Mouse (Mus musculus) monocyte, adult 2 months (primary cell): ENCODE measurements around the gene Gpc6.

Source experiments
- DNase-seq, 2 experiments: peaks; one replicate each; pipeline ENCODE4 v3.0.0; 2022; ENCODE audit warnings: low spot score in 2 of 2, low read depth in 1 of 2

The Gpc6 gene

DNA sequence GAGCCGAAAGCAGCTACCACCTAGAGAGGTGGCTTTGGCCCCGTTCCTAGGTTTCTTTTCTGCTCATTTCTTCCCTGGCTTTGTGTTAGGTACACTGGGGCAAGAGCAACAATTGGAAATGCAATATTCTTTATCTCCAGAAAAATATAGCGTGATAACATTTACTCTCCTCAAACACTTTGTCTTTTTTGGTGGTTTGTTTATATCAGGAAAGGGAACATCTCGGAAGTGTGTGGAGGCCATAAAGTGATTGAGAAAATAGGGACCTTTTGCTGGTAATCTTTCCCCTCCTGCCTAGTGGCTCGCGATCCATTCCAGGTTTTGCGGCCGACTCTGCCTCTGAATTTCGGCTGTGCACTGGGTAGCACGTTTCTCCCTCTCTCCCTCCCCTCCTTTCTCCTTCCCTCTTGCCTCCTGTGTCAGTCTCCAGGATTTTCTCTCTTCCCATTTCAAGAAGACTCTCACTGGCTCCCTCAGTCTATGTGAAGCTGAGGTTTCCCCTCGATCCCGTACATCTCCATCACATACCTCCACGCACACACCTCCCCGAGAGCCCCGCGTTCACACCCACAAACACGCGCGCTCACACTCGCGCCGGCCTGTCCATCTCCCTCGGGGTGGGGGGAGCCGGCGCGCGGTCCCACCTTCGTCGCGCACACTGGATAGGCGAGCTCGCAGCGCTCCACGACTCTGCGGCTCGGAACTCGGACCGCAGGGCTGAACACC, at the start of gene Gpc6:
Gene Gpc6, plus strand, starts transcription at position 440 of the 726 bp plus-strand sequence.
- no peak for DNase-seq

DNA sequence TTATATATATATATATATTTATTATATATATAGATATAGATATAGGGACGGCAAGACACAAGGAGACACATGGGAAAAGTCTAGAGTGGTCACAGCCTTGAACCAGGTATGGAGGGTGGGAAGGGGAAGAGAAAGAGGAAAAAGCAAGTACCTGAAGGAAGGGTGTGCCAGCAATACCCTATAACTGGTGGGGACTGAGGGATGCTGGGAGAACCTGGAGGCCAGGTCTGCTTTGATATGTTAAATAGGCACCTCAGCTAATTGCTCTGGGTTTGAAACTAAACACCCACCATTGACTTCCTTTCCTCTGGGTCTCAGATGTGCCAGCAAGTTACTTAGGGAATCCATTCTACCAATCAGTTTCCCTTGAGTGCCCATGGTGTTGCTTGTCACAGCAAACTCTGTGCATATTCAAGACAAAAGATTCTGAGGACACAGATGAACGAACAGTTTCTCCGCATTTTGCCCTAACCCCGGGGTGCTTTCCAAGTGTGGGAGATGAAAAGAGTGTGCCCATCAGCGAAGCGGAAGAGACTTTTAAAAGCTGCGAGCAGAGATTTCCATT, 42.6 kb upstream of the Gpc6 start:
- DNase-seq: no peak

DNA sequence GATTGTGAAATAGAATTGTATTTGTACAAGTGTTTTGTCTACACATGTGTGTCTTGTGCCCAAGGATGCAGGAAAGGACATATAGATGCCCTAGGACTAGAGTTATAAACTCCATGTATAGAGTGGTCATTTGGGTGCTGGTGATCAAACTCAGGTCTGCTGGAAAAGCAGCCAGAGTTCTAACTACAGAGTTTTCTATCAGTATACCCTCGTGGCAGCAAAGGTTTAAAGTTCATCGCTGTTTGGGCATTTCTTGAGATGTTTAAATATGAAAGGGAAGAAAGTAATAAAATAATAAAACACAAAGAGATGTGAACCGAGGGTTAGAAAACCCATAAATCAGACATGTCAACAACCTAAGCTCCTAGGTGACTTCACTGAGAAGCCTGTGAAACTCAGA, 30.8 kb upstream of the Gpc6 start:
- no peak for DNase-seq

DNA sequence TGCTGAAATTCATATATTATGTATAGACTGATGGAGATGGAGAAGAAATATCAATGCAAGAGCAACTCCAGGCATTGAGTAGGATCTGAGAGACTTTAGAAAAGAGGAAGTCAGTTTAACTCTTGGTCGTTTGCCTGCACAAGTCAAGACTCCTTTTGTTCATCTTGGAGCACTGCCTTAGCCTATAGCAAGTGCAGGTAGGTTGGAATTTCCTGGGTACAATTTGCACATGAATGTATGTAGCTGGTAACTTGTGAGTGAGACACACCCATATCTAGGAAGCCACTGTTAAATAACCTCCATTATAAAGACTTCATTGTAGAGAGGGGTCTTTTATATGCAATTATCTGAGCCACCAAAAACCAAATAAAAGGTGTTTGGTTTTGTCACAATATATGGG, 27.1 kb upstream of the Gpc6 start:
- no peak for DNase-seq

DNA sequence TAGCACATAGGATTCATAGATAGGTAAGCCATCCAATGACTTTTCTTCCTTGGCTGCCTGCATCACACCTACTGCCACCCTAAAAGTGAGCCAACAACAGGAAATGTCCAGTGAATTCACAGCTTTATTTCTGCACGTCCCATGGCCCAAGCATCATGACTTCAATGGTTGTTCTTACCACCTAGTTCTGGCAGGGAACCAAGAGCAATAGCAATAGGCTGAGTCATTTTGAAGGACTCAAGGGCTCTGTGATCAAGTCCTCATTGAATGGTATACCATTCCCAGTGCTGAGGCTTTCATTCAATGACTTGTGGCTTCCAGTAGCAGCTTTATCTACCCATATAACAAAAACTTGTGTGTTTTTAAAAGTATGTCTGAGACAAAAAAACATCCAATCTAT, 13.3 kb upstream of the Gpc6 start:
- no peak for DNase-seq

DNA sequence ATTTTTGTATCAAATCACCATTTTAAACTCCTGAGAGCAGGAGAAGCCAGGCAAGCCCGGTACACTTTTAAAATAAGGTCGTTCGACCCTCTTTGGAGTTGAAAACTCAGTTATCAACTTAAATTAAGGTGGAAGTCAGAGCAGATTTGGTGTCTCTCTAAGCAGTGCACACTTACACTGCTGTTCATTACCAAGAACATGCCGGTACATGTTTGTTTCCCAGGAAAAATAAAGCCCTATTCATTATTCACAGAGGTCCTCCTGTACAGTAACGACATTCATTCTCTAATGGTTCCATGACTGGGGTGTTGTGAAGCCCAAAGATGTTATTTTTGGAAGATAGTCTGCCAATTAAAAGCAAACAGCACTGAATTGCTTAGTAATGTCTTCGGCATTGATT, 8.2 kb upstream of the Gpc6 start:
- no peak for DNase-seq

DNA sequence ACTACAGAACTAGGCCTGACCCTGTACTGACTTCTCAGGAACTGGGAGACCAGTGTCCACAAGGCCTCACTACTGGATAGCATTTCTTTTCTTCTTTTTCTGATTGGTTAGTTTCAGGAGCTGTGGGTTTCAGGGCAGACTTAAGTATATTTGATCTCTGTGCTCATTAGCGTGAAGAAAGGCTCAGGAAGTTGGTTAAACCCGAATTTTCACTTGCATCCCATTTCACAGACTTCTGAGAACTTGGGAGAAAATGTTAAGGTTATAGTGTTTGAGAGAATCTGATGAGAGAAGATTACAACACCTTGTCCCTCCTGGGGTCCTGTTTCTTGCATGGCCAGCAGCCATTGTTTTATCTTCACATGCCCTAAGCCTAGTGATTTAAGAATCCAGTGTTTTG, 849 bp upstream of the Gpc6 start:
- DNase-seq: no peak

DNA sequence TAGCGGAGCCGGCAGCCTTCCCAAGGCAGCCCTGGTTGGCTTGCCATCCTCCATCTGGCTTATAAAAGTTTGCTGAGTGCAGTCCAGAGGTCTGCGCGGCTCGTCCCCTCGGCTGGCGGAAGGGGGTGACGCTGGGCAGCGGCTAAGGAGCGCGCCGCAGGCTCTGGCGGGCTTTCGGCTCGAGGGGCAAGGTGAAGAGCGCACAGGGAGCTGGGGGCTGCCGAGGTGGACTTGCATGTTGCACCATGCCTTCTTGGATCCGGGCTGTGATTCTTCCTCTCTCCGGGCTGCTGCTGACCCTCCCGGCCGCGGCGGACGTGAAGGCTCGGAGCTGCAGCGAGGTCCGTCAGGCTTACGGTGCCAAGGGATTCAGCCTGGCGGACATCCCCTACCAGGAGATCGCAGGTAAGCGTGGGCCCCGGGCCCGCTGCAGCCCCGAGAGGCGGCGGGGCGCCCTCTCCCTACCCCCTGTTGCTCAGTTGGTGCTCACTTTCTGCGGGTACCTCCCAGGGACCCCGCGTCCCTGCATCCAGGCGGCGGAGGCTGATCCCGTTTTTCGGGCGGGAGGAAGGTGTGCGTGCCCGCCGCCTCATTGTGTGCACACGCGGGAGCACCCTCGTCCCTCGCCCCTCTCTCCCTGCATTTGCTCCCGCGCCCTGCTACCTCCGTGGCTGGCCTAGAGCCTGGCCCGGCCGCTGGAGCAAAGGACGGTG, 732 bp downstream of the Gpc6 start:
- no peak for DNase-seq

DNA sequence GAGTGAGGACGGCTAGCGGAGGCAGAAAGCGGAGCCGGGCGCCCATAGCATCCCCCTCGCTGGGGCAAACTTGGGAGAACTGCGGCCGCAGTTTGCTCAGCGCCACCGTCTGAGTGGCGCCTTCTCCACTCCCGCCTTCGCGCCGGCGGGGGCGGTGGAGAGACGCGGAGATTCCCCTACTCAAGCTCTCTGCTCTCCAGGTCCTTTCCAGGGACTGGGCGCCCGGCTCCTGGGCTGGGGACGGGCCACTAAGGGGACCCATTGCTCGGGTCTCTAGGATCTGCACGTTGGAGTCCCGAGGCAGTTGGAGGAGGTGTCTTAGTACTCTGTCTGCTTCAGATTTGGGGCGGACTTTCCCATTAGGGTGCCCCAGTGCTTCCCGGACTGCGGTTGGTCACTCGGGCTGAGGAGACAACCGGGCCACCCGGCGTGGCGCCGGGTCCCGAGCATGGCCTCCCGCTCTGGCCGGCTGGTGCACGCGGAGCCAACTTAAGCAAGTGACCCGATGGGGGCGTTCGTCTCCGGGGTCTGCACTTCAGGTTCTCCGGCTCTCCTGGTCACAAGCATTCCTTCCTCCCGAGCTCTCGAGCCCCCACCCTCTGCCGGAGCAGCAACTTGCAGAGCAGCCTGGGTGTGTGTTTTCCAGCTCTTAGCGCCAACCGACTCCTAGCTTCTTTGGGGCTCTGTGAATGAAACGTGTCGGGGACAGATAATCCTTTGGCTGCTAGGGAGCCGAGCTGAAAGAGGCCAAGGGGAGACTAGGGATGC, 1.5 kb downstream of the Gpc6 start:
- DNase-seq: no peak

DNA sequence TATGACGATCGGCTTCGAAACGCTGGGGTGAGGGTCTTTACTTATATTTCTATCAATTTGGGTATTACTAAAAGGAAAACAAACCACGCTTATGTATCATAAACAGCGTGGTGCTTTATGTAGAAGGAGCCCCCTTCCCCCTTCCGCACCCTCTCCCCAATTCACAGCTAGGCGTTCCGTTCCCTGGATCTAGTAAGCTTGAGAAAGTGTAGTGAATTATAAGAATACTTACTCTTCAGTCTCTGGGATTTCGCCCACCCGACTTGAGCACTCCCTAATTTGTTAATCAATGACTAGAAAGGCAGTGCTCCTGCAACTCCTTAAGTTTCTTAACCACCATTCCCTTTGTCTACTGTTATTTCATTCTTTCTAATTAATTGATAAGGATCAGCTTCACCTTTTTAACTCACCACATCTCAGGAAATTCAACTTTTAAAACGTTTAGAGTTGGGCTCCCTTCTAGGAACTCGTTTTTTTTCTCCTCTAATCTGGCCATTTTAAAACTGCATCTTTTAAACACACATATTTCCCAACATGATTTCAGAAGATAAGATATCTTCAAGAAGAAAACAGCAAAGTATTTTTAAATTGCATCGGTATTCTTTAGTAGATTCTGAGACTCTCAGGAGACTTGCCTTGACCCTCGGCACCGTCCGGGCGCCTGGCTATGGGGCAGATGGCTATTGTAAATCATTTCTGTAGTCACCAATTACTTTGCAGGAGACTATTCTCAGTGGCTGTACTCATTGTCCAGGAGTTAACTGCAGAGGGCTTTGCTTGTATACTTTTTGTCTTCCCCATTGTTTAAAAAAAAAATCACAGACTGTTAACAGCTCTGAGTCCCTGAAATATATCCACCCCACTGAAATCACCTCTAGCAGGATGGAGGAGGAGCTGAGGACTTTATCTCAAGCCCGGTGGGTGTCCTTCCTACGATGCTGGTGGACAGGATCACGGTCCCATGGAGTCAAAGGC, 2.5 kb downstream of the Gpc6 start:
- DNase-seq: no peak

DNA sequence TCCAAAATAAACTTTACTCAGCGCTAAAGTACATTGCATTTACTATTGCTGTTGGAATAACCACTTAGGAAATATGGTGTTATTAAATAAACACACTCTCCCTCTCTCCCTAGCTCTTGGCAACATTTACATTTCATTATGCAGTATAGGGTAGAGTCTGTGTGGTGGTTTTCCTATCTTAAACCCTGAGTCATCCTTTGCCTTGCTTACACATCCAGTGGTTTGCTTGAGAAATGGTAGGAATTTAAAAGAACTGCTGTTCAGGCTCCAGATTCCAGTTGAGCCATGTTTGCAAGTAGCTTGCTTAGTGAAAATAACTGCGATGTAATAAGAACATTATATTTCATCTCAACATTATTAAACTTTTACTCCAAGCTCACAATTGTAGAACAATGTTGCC, 3.3 kb downstream of the Gpc6 start:
- no peak for DNase-seq

DNA sequence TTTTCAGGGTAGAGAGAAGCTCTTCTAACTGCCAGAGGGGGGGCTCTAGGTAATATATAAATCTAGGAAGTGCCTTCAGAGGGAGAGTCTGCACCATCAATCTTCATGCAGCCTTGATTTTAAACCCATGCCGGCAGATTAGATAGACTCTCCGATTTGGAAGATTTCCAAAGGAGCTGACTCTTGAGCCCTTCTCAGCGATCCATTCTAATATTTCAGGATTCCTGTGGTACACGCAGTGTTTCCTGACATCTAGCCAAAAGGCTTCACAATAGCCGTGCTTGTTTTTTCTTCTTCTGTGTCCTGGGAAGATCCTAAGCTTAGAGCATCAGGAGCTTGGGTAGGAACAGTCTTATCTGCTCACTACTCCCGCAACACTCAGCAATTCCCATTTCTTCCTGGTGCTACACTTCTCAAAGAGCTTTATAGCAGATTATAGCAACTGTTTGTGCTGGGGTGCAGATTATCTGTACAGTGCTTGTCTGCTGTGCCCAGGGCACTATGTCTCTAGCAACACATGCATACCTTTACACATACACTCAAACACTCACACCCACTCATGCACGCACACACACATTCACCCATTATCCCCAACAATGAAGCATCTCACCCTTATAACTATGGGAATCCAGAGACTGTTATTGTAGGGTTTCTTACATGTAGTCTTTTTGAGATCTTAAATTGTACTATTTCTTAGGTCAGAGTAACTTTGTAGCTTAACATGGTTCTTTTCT, 3.8 kb downstream of the Gpc6 start:
- DNase-seq: no peak

DNA sequence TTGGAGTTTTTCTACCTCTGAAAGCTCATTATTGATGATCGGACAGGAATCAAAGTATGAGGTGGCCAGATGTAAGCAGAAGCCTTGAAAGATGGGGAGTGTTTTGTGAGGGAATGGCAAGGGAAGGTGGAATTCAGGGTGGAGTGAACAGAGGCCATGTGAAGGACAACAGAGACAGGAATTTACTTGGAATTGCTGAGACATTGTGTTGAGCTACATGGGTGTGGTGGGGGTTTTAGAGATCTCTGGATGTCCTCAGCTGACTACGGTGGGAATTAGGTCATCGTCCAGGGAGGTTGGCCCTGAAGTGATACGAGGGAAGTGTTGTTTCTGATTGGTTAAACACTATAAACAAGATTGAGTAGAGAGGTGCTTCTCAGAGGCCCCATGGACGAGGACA, 8.7 kb downstream of the Gpc6 start:
- DNase-seq: no peak

DNA sequence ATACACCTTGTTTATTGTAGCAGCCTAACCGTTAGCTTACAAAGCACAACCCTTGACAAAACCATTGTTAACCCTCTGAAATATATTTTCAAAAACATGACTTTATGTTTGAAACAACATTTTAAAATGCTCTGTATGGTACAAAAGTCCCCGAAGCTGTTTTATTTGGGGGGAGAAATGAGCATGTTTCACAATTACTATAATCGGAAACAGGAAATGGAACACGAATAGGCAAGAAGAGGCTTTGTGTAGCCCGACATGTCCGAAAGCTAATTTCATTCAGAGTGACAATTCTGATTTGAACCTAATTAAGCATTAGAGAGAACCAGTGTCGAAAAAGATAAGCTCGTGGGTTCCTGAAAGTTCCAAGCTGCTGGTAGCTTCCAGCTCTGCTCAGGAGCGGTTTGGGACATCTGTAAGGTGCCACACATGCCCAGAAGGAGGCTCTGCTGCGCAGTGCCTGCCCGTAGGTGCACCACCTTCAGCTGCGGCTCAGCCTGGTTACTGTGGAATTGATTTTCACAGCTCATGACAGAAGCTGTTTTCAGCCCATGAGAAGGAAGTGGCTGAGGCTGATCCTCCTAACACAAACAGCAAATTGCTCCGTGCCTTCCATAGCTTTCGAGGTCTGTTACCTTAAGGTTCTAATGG, 12.9 kb downstream of the Gpc6 start:
- DNase-seq: no peak

DNA sequence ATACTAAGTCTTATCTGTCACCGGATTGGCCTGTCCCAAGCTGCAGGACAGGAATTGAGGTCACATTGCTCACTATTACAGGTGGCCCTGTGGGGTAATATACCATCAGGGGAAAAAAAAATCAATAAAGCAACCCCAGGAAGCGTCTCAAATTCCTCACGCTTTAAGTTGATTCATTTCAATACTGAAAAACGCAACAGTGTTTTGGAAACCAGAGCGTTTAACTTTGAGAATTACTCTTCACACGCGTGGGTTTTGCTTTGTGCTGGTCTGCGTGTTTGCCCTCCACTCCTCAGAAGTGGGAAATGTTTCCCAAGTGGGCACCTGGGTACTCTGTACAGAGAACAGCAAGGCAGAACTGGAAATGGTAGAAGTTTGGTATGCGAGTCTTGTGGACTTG, 13.6 kb downstream of the Gpc6 start:
- DNase-seq: no peak

DNA sequence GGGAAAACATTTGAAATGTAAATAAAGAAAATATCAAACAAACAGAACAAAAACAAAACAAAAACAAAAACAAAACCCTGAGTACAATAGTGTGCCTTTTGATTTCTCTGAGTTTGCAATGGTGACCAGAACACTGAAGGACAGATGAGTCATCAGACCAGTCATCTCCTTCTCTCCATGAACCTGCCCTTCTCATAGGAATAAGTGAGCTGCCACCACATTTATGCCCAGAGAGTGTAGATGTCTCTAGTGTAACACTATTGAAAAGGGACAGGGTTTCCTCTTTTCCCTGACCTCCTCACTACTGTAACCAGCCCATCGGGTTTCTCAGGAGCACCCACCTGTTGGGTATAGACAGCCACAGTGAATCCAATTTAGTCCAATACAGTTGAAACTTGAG, 14.4 kb downstream of the Gpc6 start:
- DNase-seq: no peak

DNA sequence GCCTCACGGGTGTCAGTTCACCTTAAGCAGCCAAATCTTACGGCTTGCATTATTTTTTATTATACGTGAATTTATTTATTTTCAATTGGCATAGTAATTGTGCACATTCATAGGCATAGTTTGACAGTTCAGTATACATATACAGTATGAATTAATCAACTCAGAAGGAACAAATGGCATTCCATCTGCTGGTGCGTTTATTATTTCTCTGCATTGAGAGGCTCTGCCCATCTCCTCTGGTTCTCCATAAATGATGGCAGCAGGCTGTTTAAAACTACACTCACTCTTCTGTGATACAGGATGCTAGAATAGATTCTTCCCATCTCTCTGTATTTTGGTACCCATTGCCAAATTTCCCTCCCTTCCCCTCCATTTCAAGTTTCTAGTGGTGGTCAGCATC, 16.7 kb downstream of the Gpc6 start:
- no peak for DNase-seq

DNA sequence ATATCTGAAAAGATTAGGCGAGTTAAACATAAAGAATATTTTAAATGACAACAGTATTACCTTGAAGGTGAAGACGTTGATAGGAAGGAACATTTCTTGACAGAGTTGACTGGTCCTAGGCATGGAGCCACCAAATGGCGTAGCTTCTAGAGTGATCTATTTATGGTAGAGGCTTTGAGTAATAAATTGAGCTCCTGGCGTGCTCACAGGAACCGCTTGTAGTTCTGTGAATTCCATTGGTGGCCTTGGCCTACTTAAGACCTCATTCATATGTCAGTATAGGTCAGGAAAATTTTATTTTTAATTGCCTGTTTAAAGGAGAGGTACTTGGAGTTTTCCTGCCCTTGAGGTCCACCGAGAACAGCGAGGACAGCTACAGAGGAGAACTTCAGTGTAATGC, 18.6 kb downstream of the Gpc6 start:
- DNase-seq: no peak

DNA sequence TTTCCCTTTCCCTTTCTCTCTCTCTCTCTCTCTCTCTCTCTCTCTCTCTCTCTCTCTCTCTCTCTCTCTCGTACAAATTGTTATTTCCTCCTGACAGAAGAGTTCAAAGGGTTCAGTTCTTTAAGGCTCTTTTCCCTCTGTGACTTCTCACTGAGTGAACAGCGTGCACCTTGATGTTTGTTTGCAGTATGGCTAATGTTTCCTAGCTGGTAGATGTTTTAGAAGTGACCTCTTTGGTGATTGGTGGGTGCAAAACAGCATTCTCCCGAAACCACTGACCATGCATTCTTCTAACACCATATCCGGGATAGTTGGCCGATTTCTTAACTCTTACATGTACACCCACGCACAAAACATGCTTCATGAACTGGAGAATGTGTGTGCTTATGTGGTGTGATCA, 20.9 kb downstream of the Gpc6 start:
- no peak for DNase-seq

DNA sequence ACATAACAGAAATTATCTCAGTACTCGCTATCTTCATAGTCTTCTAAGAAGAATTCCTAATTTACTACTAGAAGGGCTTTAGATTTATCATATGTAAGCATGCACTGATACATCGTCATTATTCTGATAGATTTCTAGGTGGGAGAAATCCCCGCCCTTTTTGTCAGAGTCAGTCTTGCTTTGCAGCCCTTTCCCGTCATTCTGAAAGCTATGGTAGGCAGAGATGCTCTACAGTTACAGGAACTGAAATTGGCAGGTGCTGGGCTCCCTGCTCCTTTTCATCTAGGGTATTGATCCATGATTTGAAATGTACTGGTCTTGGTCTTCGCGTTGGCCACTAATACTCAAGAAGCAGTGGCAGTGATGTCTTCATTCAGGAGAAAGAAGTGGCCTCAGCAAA, 22.3 kb downstream of the Gpc6 start:
- no peak for DNase-seq
